Comparison of ENCODE assay signal across 8 mouse cellular contexts in the genomic region with DNA sequence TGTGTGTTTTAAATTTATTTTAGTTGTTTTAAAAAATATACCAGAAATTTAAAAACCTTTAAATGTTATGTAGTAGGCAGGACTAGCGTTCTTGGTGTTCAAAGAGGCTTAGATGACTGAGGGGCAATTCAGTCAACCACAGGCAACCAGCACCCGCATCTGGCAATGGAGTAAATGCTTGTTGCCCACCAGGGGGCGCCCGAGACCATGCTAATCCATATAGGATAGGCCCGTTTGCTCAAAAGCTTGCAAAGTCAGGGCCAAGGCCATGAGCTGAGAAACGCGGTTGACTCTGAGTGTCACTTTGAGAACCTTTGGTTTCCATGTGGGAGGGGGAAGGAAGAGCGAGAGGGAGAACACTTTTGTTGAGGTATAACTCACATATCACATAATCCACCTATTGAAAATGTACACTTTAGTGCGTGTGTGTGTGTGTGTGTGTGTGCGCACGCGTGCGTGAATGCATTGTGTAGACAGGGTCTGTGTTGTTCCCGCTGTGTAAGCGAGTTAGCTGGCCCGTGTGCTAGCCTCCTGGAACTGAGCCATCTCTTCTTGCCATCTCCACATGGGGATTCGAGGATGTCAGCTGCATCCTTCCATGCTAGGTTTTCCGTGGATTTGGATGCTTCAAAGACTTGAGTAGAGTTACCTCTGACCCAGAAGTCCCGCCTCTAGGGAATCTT. TPM values are rescaled to one million over a fixed set of nuclear protein-coding genes. Genes with fewer than 3 reads are reported as not detected.
DNase-seq lines count a peak whose midpoint lies in the region; ATAC-seq and TF ChIP-seq lines count a peak whose summit lies in the region.

No protein-coding gene starts in this region.

- no peak overlapping the region for H3K4me3 ChIP-seq in CH12.LX (replicated peaks in 1 of 3; ENCODE audit: low read depth in 2 of 3, low read length in 2 of 3, poor library complexity in 1 of 3)
- H3K4me3 ChIP-seq in forebrain, embryonic 10.5 days, result no peak overlapping the region
- H3K4me3 ChIP-seq in liver, postnatal 0 days (ENCODE audit: low read depth, low read length), result no peak overlapping the region
- H3K4me3 ChIP-seq in neural tube, embryonic 15.5 days (replicated peaks), result no peak overlapping the region
- no peak overlapping the region for H3K4me3 ChIP-seq in testis, adult 2 months (ENCODE audit: control insufficient read depth, low read depth, low read length)

- peak; percentile 72 to 95 for TF ChIP-seq CTCF in CH12.LX (conservative IDR thresholded peaks at IDR 0.05 in 1 of 2, IDR thresholded peaks at IDR 0.05 in 1 of 2; ENCODE audit: low read depth in 2 of 2, low read length in 2 of 2)
- peak; percentile 93 for TF ChIP-seq CTCF in liver, postnatal 0 days (IDR thresholded peaks at IDR 0.05; ENCODE audit: low read depth)
- TF ChIP-seq CTCF in testis, adult 2 months (IDR thresholded peaks at IDR 0.05; ENCODE audit: control insufficient read depth, insufficient read depth, insufficient replicate concordance, low read depth, low read length), result peak; percentile 81

- H3K36me3 ChIP-seq in CH12.LX (replicated peaks in 1 of 2; ENCODE audit: control insufficient read depth in 1 of 2, insufficient read depth in 1 of 2, low read length in 1 of 2), result no peaks in the 10 kb centered on the region
- no peaks in the 10 kb centered on the region for H3K36me3 ChIP-seq in forebrain, embryonic 10.5 days (replicated peaks)
- no peaks in the 10 kb centered on the region for H3K36me3 ChIP-seq in liver, postnatal 0 days (replicated peaks; ENCODE audit: insufficient read depth, low read length)
- no peaks in the 10 kb centered on the region for H3K36me3 ChIP-seq in neural tube, embryonic 15.5 days
- no peaks in the 10 kb centered on the region for H3K36me3 ChIP-seq in testis, adult 2 months (ENCODE audit: control insufficient read depth, insufficient read depth, low read length)

- peak; percentile 84 for ATAC-seq in liver, postnatal 0 days
- ATAC-seq in neural tube, embryonic 15.5 days (ENCODE audit: low FRiP score), result peak; percentile 78; the same call in 1 of the 2 replicates

- WGBS in forebrain, embryonic 10.5 days, result 54% methylated on average over 19 of the region's 19 CpGs
- WGBS in liver, postnatal 0 days (ENCODE audit: insufficient replicate concordance), result 50% methylated on average over 19 of the region's 19 CpGs
- WGBS in neural tube, embryonic 15.5 days, result 47% methylated on average over 19 of the region's 19 CpGs

- intact Hi-C loops in heart, postnatal 14 days (cut with DNase I), result loop anchor here (1.0 to 5.0 kb wide), 5 partner anchors 54 to 292 kb away; no protein-coding TSS in a partner anchor

- H3K79me2 ChIP-seq in CH12.LX (replicated peaks; ENCODE audit: control insufficient read depth, extremely low read depth, insufficient read depth, poor library complexity, severe bottlenecking), result no peaks in the 10 kb centered on the region

- TF ChIP-seq EP300 in CH12.LX (IDR thresholded peaks at IDR 0.05; ENCODE audit: low read length), result no peak
- TF ChIP-seq EP300 in liver, postnatal 0 days (IDR thresholded peaks at IDR 0.05; ENCODE audit: low read depth), result no peak

- H3K4me2 ChIP-seq in CH12.LX (ENCODE audit: insufficient read depth, low read depth, poor library complexity, severe bottlenecking), result no peak overlapping the region
- H3K4me2 ChIP-seq in liver, postnatal 0 days (ENCODE audit: low read depth, low read length), result no peak overlapping the region
- no peak overlapping the region for H3K4me2 ChIP-seq in neural tube, embryonic 15.5 days

- dilution Hi-C loops in CH12.LX (cut with MboI; ENCODE audit: extremely low pct_ligation_motif_present, extremely low pct_unique_long_range_greater_than_20kb, low sequenced_read_pairs), result no loop called here

- in situ Hi-C loops in CH12.LX (cut with MboI; ENCODE audit: low pct_ligation_motif_present, low pct_unique_long_range_greater_than_20kb, low sequenced_read_pairs), result no loop called here

- no peak overlapping the region for H3K9ac ChIP-seq in CH12.LX (ENCODE audit: insufficient read depth, low read depth)
- H3K9ac ChIP-seq in liver, postnatal 0 days (replicated peaks), result no peak overlapping the region
- H3K9ac ChIP-seq in neural tube, embryonic 15.5 days (replicated peaks), result no peak overlapping the region

- peaks cover 10% of the 10 kb centered on the region for H3K9me3 ChIP-seq in CH12.LX (replicated peaks; ENCODE audit: low read length)
- H3K9me3 ChIP-seq in forebrain, embryonic 10.5 days, result no peaks in the 10 kb centered on the region
- H3K9me3 ChIP-seq in liver, postnatal 0 days (ENCODE audit: low read length), result no peaks in the 10 kb centered on the region
- no peaks in the 10 kb centered on the region for H3K9me3 ChIP-seq in neural tube, embryonic 15.5 days (replicated peaks)

- H3K27me3 ChIP-seq in CH12.LX (replicated peaks), result peaks cover 42% of the 10 kb centered on the region
- H3K27me3 ChIP-seq in forebrain, embryonic 10.5 days (ENCODE audit: poor library complexity, severe bottlenecking), result peaks cover 72% of the 10 kb centered on the region
- H3K27me3 ChIP-seq in liver, postnatal 0 days (ENCODE audit: insufficient read depth, low read length), result peaks cover 11% of the 10 kb centered on the region; the same call in 1 of the 2 replicates
- H3K27me3 ChIP-seq in neural tube, embryonic 15.5 days (replicated peaks), result peaks cover 10% of the 10 kb centered on the region
- H3K27me3 ChIP-seq in testis, adult 2 months (ENCODE audit: control insufficient read depth, insufficient read depth, low read length), result no peaks in the 10 kb centered on the region

- peak; percentile 95 for DNase-seq in CH12.LX (ENCODE audit: extremely low read depth)
- DNase-seq in c-Kit-positive CD71-negative TER-119-negative erythroid progenitor cells, embryonic 14.5 days (ENCODE audit: low read depth), result peak; percentile 90
- peak; percentile 92 for DNase-seq in forebrain, embryonic 10.5 days (ENCODE audit: extremely low spot score, low spot score)
- peak; percentile 95 to 96 for DNase-seq in heart, postnatal 14 days
- DNase-seq in kidney, postnatal 4 days, result peak; percentile 97 to 98
- peak; percentile 94 for DNase-seq in liver, postnatal 0 days

- TF ChIP-seq RAD21 in CH12.LX (IDR thresholded peaks at IDR 0.05; ENCODE audit: low read depth, low read length), result no peak; the same call in none of the 2 replicates

- H3K4me1 ChIP-seq in CH12.LX (ENCODE audit: control insufficient read depth in 1 of 2, insufficient read depth in 2 of 2), result peaks cover 5 to 11% of the 10 kb centered on the region in 2 experiments; a peak in 3 of 4 replicates
- H3K4me1 ChIP-seq in forebrain, embryonic 10.5 days, result peaks cover 24% of the 10 kb centered on the region
- 0 out of 2 replicates have a peak, but pooled peaks cover under 1% of the 10 kb centered on the region for H3K4me1 ChIP-seq in liver, postnatal 0 days (ENCODE audit: insufficient read depth)
- H3K4me1 ChIP-seq in neural tube, embryonic 15.5 days, result peaks cover 16% of the 10 kb centered on the region
- no peaks in the 10 kb centered on the region for H3K4me1 ChIP-seq in testis, adult 2 months (ENCODE audit: control insufficient read depth, insufficient read depth, low read length)

- no peak for TF ChIP-seq POLR2A in CH12.LX (IDR thresholded peaks at IDR 0.05; ENCODE audit: low read depth, low read length)
- no peak for TF ChIP-seq POLR2A in testis, adult 2 months (IDR thresholded peaks at IDR 0.05; ENCODE audit: control insufficient read depth, low read depth, low read length)

- H3K27ac ChIP-seq in CH12.LX (ENCODE audit: insufficient read depth, low read depth), result no peak overlapping the region
- no peak overlapping the region for H3K27ac ChIP-seq in forebrain, embryonic 10.5 days
- no peak overlapping the region for H3K27ac ChIP-seq in liver, postnatal 0 days (ENCODE audit: low read depth)
- no peak overlapping the region for H3K27ac ChIP-seq in neural tube, embryonic 15.5 days (replicated peaks)
- no peak overlapping the region for H3K27ac ChIP-seq in testis, adult 2 months (ENCODE audit: control insufficient read depth, insufficient read depth, low read depth, low read length)

TF ChIP-seq in CH12.LX, 34 proteins besides CTCF, POLR2A, EP300 and RAD21:
- 0 out of 2 replicates have a peak, but pooled peaks have one; percentile 28 for TF ChIP-seq IRF4 (IDR thresholded peaks at IDR 0.05; ENCODE audit: low read depth, low read length)
- no peak for TF ChIP-seq ETS1 (conservative IDR thresholded peaks at IDR 0.05; ENCODE audit: low read depth, low read length)
- TF ChIP-seq SMC3 (IDR thresholded peaks at IDR 0.05; ENCODE audit: low read depth, low read length), result peak; percentile 98
- peak; percentile 94 for TF ChIP-seq ZC3H11A (IDR thresholded peaks at IDR 0.05; ENCODE audit: low read depth, low read length)

RNA-seq across cellular contexts. Expression of a gene that starts 32.8 kb away (rescaled TPM):
- 24.4 and 25.3 TPM in 2 replicates for total RNA-seq in CH12.LX (2012; rRNA removed)
- 32.3 and 35.5 TPM in 2 replicates for total RNA-seq in CH12.LX (2014; rRNA removed)
- polyA plus RNA-seq in CH12.LX (2012; ENCODE audit: insufficient read length, low read depth), result 32.4 and 33.3 TPM in 2 replicates
- polyA plus RNA-seq in forebrain, embryonic 10.5 days (2016; fragmentation: Nextera tagmentation; extraction: Ambion mirVana), result 13.4 and 15.0 TPM in 2 replicates
- 10 to 100 TPM; 16.2 to 24.2 TPM for total RNA-seq in heart, postnatal 14 days (2021)
- polyA plus RNA-seq in liver, postnatal 0 days (2015; fragmentation: Nextera tagmentation; extraction: Ambion mirVana), result 52.2 and 53.2 TPM in 2 replicates
- polyA plus RNA-seq in neural tube, embryonic 15.5 days (2015; fragmentation: Nextera tagmentation; extraction: Ambion mirVana), result 35.8 and 46.3 TPM in 2 replicates
- polyA plus RNA-seq in testis, adult 2 months (2012; rRNA removed), result 56.3 and 57.5 TPM in 2 replicates
